Mouse (Mus musculus) embryonic fibroblast, embryonic 13.5 days (primary cell): ENCODE data around the gene Commd2. TPM values are rescaled to one million over a fixed set of nuclear protein-coding genes. Genes with fewer than 3 reads are reported as not detected.

ENCODE experiments used
- H3K27ac ChIP-seq: 2 replicates; pipeline ENCODE4 v1.5.1; 2012; ENCODE audit warnings: low read length, control low read depth, inconsistent platforms; ENCODE audit not compliant: insufficient read depth
- H3K4me1 ChIP-seq: 2 replicates; pipeline ENCODE4 v1.6.1; 2011; ENCODE audit warnings: low read length; ENCODE audit not compliant: control insufficient read depth, insufficient read depth
- H3K4me3 ChIP-seq: 2 replicates; pipeline ENCODE4 v1.5.1; 2011; ENCODE audit warnings: mild to moderate bottlenecking, control low read depth, low read length; ENCODE audit not compliant: insufficient read depth
- CTCF ChIP-seq: IDR thresholded peaks from 2 replicates; pipeline ENCODE4 v1.5.1; 2011; ENCODE audit warnings: mild to moderate bottlenecking, control low read depth, low read length, moderate library complexity, borderline replicate concordance; ENCODE audit not compliant: insufficient read depth
- POLR2A ChIP-seq: IDR thresholded peaks from 2 replicates; pipeline ENCODE4 v1.6.1; 2011; ENCODE audit warnings: low read depth, mild to moderate bottlenecking, control low read depth, low read length, moderate library complexity
- polyA plus RNA-seq: library from polyadenylated mRNA; stranded (reverse); fragments of >200 nt; gene quantifications from 2 replicates; pipeline ENCODE4 v1.2.4, GENCODE M21; 2011; ENCODE audit warnings: low read depth; ENCODE audit not compliant: missing spikeins, insufficient read length

Commd2 gene
- polyA plus RNA-seq, 1 experiment: 37.8 TPM

DNA sequence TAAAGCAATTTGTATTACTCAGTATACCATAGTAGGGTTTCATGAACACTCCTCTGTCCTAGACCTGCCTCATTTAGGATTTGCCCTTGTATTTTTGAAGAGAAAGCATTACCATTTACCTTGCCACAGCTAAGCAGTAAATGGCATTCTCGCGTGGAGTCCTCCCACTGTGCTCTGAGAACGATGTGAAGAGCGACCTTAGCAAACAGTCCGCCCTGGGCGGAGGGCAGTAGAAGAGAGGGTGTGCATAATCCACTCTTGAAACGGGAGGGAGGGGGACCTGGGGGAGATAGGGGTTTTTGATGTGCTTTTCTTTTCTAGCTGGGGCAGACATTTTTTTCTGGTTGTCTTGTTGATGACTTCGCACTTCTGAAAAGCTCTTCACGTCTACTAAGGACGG is 13.2 kb upstream of the Commd2 start:
- no peak overlapping the region for H3K4me3 ChIP-seq

DNA sequence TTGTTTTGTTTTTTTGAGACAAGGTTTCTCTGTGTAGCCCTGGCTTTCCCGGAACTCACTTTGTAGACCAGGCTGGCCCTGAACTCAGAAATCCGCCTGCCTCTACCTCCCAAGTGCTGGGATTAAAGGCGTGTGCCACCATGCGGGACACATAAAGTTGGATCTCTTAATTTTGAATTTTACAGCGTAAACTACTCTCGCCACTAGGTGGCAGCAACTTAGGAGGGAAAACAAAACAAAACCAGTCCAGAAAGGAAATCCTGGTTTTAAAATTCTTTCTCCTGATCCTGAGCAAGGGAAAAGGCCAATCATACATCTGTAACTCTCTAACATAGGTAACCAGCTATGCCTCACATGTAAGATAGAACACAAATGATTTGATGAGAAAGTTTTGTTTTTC is 12.2 kb upstream of the Commd2 start:
- Histone ChIP-seq H3K4me3 (no peak overlapping the region), H3K27ac (no peak overlapping the region), H3K4me1 (no peaks in the 10 kb centered on the region)
- no peak for TF ChIP-seq CTCF
- no peak for TF ChIP-seq POLR2A

More for the DNA sequence above, 13.2 kb upstream of the Commd2 start:
- TF ChIP-seq CTCF: no peak
- no peak for TF ChIP-seq POLR2A
- Histone ChIP-seq H3K4me1 (no peaks in the 10 kb centered on the region), H3K27ac (no peak overlapping the region)

DNA sequence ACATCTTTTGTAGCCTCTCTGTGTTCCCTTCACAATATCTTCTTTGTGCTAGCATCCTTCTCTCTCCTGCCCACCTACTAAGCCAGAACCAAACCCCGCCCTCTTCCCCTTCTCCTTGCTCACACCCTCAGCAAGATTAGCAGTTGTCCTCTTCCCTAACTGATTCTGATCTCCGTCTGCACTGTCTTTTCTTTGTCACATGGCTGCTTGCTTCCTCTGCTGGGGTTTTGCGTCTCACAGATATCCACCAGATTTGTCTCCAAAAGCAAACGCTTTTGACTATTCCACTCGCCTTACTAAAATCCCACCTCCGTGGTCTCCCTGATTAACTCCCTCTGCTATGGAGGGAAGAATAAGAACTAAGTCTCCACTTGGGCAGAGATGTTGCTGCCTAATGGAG is 7.1 kb upstream of the Commd2 start:
- Histone ChIP-seq H3K27ac (no peak overlapping the region), H3K4me1 (no peaks in the 10 kb centered on the region), H3K4me3 (no peak overlapping the region)
- TF ChIP-seq CTCF (no peak), POLR2A (no peak)

DNA sequence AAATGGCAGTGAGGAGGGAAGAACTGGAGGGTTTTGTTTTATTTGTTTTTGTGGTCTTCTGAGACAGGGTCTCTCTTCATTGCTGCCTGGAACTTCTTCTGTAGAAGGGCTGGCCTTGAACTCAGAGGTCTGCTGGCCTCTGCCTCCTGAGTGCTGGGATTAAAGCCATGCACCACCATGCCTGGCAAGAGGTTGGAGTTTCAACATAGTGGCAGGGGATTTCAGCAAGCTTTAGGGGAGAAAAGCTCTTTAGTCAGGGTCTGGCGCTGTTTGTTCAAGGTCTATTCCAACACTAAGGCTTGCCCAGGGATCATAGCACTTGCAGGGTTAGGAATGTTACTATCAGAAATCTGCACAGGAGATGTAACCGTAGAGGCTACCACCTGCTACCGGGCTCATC is 2.1 kb upstream of the Commd2 start:
- Histone ChIP-seq H3K27ac (no peak overlapping the region), H3K4me3 (no peak overlapping the region), H3K4me1 (no peaks in the 10 kb centered on the region)
- no peak for TF ChIP-seq POLR2A
- no peak for TF ChIP-seq CTCF

DNA sequence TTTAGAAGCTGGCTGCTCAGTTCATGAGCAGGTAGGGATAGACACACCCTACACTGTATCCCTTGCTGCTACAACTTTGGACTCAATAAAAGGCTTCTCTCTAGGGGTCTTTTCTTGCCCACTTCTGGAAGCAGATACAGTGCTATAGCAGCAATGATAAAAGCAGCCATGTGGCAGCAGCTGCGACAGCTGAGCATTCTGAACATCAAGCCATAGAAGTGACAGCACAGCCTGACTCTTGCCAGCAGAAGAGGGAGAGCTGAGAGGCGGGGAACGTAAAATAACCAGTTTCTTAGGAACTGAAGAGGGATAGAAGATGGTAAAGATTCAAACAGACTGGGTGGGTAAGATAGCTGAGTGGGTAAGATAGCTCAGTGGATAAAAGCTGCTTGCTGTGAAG is 970 bp upstream of the Commd2 start:
- H3K4me1 ChIP-seq: no peaks in the 10 kb centered on the region
- H3K27ac ChIP-seq: no peak overlapping the region
- no peak overlapping the region for H3K4me3 ChIP-seq
- TF ChIP-seq POLR2A: no peak
- no peak for TF ChIP-seq CTCF

DNA sequence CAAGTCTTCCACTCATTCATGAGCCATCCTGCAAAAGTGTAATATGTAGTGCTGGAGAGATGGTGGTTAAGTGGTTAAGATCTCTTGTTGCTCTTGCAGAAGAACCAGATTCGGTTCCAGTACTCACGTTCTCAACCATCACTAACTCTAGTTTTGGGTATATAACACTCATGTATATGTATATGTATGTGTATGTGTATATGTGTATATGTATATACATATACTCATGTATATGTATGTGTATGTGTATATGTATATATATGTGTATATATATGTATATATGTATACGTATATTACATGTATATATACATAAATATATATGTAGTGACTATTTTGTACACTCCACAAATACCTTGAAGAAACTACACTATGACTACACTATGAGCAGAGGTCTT is 347 bp upstream of the Commd2 start:
- H3K27ac ChIP-seq: no peak overlapping the region
- H3K4me1 ChIP-seq: no peaks in the 10 kb centered on the region
- no peak for TF ChIP-seq CTCF
- no peak for TF ChIP-seq POLR2A
- H3K4me3 ChIP-seq: peak overlapping the region; percentile 98

DNA sequence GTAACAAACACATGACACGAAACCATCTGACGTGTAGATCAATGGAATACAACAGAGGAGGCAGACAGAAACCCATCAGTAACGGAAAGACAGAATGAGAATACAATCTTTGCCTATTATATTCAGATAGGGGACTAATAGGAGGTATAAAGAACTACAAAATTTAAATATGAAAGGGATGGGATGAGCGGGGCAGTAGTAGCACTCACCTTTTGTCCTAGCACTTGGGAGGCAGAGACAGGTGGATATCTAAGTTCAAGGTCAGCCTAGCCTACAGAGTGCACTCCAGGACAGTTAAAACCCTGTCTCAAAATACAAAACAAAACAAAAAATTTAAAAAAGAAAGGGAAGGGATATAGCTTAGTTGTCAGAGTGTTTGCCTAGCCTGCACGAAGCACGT is 8.3 kb downstream of the Commd2 start:
- TF ChIP-seq POLR2A (no peak), CTCF (no peak)
- Histone ChIP-seq H3K4me3 (no peak overlapping the region), H3K4me1 (no peaks in the 10 kb centered on the region), H3K27ac (no peak overlapping the region)

DNA sequence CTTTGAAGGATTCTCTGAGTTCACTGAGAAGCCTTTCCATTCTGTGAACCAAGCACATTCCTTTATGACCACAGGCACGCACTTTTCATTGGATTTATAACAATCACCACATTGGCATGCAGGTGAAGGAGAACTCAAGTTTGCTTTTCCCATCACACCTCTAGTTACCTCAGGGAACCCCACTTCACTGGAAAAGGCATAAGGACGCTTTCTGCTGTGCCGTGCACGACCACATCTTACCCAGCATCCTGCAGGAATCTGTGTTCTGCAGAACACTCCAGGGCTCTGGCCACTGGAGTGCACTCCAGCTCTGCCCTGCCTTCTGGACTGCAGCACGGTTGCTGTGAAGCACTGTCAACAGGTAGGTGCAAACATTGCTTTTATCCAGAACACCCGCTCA is 13.9 kb downstream of the Commd2 start:
- TF ChIP-seq CTCF: no peak
- no peak for TF ChIP-seq POLR2A

DNA sequence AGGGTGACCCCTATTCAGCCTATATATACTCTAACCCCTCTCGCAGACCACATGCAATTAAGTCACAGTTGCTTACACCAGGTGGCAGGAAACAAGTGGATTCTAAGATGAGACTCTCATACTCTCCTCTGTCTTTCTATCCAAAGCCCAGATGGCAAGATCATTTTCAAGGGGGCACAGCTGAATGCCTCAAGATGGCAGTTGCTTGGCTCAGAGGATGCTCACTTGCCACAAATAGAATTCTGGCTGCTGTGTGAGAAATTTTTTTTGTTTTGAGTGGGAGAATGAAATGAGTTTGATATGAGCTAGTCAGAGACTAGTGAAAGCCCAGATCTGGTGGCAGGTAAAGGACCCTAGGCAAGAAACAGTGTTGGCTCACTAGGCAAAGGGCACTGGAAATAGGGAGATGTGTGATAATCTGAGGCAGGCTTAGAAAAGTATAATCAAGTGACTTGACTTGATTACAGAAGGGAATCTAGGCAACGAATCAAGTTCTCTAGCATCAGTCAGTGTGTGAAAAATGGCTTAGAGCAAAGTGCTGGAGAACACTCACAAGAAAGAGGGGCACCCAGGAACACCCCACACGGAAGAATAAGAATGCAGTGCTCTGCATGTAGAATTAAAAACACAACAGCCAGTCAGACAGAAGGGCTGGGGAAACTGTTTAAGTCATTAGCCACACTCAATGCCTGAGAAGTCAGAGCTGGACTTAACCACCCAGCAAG is 16.6 kb downstream of the Commd2 start:
- H3K4me1 ChIP-seq: peaks cover 6% of the 10 kb centered on the region
- H3K4me3 ChIP-seq: no peak overlapping the region
- TF ChIP-seq POLR2A (no peak), CTCF (no peak)

More for the DNA sequence above, 13.9 kb downstream of the Commd2 start:
- H3K4me3 ChIP-seq: no peak overlapping the region
- peaks cover 6% of the 10 kb centered on the region for H3K4me1 ChIP-seq
- H3K27ac ChIP-seq: no peak overlapping the region

DNA sequence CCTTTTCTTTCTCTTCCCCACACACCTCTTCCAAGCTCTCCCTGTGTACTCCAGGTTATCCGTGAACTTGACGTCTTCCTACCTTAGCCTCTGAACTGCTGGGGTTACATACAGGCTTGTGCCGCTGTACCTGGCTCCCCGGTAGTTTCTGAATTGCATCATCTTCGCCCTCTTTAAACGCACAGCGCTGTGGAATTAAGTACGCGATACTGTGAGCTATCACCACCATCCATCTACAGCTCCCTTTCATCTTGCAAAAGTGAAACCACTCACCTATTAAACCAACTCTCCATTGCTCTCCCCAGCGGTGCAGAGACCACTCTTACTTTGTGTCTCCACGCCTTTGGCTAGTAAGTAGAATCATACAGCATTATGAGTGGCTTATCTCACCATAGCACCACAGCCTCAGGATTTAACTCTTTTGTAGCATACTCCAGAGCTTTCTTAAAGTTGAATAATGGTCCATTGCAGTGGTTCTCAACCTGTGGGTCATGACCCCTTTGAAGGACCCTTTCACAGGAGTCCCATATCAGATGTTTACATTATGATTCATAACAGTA is 24.5 kb downstream of the Commd2 start:
- H3K4me3 ChIP-seq: no peak overlapping the region
- TF ChIP-seq POLR2A (no peak), CTCF (no peak)
- H3K27ac ChIP-seq: no peak overlapping the region
- no peaks in the 10 kb centered on the region for H3K4me1 ChIP-seq

More for the DNA sequence above, 16.6 kb downstream of the Commd2 start:
- no peak overlapping the region for H3K27ac ChIP-seq
